Mouse (Mus musculus) liver, embryonic 15.5 days (tissue): ENCODE data around the gene Bcas2. TPM values are rescaled to one million over a fixed set of nuclear protein-coding genes. Genes with fewer than 3 reads are reported as not detected.

Source experiments
- ATAC-seq: fragments of 200-750 bp; cut with Nextera tagmentation; 2 replicates; pipeline ENCODE4 v1.8.0; 2017; ENCODE audit warnings: moderate number of reproducible peaks, mild to moderate bottlenecking, moderate library complexity; ENCODE audit not compliant: insufficient read depth
- H3K27ac ChIP-seq: fragments of 300-500 bp; sonication (generic); replicated peaks from 2 replicates; pipeline ENCODE4 v1.5.1; 2015; ENCODE audit warnings: mild to moderate bottlenecking, inconsistent platforms
- H3K27me3 ChIP-seq: fragments of 300-500 bp; sonication (generic); 2 replicates; pipeline ENCODE4 v1.6.1; 2015; ENCODE audit warnings: mild to moderate bottlenecking, inconsistent platforms
- H3K36me3 ChIP-seq: fragments of 300-500 bp; sonication (generic); replicated peaks from 2 replicates; pipeline ENCODE4 v1.6.1; 2015; ENCODE audit warnings: moderate library complexity, mild to moderate bottlenecking, inconsistent platforms
- H3K4me1 ChIP-seq: fragments of 300-500 bp; sonication (generic); replicated peaks from 2 replicates; pipeline ENCODE4 v1.6.1; 2015; ENCODE audit warnings: inconsistent platforms
- H3K4me2 ChIP-seq: fragments of 300-500 bp; sonication (generic); 2 replicates; pipeline ENCODE4 v1.6.1; 2015; ENCODE audit warnings: moderate library complexity, mild to moderate bottlenecking, inconsistent platforms
- H3K4me3 ChIP-seq: fragments of 300-500 bp; sonication (generic); replicated peaks from 2 replicates; pipeline ENCODE4 v1.5.1; 2015; ENCODE audit warnings: mild to moderate bottlenecking, inconsistent platforms
- H3K9ac ChIP-seq: fragments of 300-500 bp; sonication (generic); 2 replicates; pipeline ENCODE4 v1.6.1; 2015; ENCODE audit warnings: moderate library complexity, mild to moderate bottlenecking, inconsistent platforms
- H3K9me3 ChIP-seq: fragments of 300-500 bp; sonication (generic); replicated peaks from 2 replicates; pipeline ENCODE4 v1.6.1; 2016; ENCODE audit warnings: inconsistent platforms
- WGBS: fragments of 180-500 bp; shearing (Covaris S2); methylation state at CpG from one replicate; pipeline ENCODE4 v1.1.7; 2015; ENCODE audit warnings: mixed read lengths; ENCODE audit not compliant: insufficient replicate concordance; 5-methylcytosine and 5-hydroxymethylcytosine counted together
- polyA plus RNA-seq: library from polyadenylated mRNA; unstranded; fragments of >200 nt; fragmentation: Nextera tagmentation; extraction: Ambion mirVana; gene quantifications from 2 replicates; pipeline ENCODE4 v1.2.1, GENCODE M21; 2015

Gene Bcas2
- polyA plus RNA-seq: 125 and 140 TPM in 2 replicates

DNA sequence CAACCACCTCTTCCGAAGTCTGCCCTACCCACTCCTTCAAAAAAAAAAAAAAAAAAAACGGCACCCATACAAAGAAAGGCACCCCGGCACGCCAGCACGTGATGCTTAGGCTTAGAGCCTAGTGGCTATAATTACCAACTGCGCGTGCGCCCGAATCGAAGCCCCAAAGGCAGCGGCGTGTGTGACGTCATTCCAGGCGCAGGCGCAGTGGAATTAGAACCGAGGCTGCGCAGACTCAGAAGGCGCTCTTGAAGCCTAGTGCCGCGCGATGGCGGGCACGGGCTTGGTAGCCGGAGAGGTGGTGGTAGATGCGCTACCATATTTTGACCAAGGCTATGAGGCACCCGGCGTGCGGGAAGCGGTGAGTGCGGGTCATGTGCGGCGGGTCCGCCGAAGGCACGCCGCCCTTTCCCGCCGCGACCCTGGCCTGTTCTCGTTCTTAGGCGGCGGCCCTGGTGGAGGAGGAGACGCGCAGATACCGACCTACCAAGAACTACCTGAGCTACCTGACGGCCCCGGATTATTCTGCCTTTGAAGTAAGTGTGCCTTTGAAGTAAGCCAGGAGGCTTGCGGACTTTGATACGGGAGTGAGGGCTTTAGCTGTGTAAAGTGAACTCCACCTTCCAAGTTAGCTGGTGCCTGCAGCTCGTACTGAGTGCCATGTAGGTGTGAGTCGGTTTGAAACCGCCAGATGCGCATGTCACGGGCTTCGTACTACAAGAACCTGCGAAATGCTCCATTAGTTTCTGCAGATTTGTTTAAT lies at the start of gene Bcas2:
Gene Bcas2, plus strand, starts transcription at position 151 of the 763 bp plus-strand sequence.
- H3K27ac ChIP-seq: peak within 1 kb of the TSS; percentile 85
- under 1% methylated on average over 56 of the region's 56 CpGs for WGBS
- ATAC-seq: peak; percentile 92
- peaks cover 50% of the 10 kb centered on the region for H3K4me1 ChIP-seq
- peak within 1 kb of the TSS; percentile 87 for H3K9ac ChIP-seq
- no peaks in the 10 kb centered on the region for H3K27me3 ChIP-seq
- peak within 1 kb of the TSS; percentile 69 for H3K4me2 ChIP-seq
- peaks cover 62% of the 10 kb centered on the region for H3K36me3 ChIP-seq
- peak within 1 kb of the TSS; percentile 84 for H3K4me3 ChIP-seq
- H3K9me3 ChIP-seq: no peaks in the 10 kb centered on the region

DNA sequence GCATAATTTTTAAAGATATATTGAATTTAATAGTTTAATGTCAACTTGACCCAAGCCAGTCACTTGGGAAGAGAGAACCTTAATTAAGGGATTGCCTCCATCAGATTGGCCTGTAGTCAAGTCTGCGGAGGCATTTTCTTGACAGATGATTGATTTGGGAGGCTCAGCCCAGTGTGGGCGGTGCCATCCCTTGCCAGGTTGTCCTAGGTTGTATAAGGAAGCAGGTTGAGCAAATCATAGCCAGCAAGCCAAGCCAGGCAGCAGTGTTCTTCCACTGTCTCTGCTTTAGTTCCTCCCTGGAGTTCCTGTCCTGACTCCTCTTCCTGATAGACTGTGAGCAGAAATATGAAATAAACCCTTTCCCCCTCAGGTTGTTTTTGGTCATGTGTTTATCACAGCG lies 47.8 kb upstream of the Bcas2 start:
- Histone ChIP-seq H3K27me3 (no peaks in the 10 kb centered on the region), H3K4me3 (no peak overlapping the region), H3K27ac (no peak overlapping the region), H3K4me2 (no peak overlapping the region), H3K9me3 (0 out of 2 replicates have a peak, but pooled peaks cover 2% of the 10 kb centered on the region), H3K4me1 (peaks cover 50% of the 10 kb centered on the region), H3K9ac (no peak overlapping the region), H3K36me3 (no peaks in the 10 kb centered on the region)
- 69% methylated on average over 3 of the region's 3 CpGs for WGBS
- no peak for ATAC-seq

DNA sequence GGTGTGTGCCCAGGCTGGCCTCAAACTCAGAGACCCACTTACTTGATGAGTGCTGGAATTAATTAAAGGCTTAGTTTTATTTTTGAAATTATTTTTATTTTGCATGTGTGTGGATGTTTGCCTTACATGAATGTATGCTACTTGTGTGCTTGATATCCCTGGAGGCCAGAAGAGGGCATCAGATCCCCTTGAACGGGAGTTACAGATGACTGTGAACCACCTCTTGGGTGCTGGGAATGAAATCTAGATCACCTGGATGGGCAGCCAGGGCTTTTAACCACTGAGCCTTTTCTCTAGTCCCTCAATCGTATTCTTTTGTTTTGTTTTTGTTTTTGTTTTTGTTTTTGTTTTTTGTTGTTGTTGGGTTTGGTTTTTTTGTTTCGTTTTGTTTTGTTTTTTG lies 45.3 kb upstream of the Bcas2 start:
- Histone ChIP-seq H3K27ac (no peak overlapping the region), H3K9ac (no peak overlapping the region)
- WGBS: 81% methylated on average over 3 of the region's 3 CpGs

DNA sequence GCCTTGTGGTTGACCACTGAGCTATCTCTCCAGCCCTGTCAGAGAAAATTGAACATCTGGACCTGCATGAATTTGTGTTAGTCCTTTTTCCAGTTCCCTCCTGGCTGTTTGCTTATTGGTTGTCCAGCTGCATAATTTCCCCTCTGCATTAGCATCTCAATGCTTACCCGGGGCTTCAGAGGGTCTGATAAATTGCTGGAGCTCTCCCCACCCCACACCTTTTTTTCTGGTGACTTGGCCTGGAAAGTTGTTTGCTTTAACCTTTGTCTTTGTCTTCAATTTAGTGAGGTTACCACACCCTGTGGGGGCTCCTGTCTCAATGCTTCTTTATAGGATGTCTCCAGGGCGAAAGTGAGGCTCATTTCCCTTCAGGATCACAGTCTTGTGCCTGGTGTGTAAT lies 44.3 kb upstream of the Bcas2 start:
- H3K9me3 ChIP-seq: 0 out of 2 replicates have a peak, but pooled peaks cover 2% of the 10 kb centered on the region
- no peak overlapping the region for H3K9ac ChIP-seq
- no peak overlapping the region for H3K4me2 ChIP-seq
- H3K36me3 ChIP-seq: peaks cover 9% of the 10 kb centered on the region
- no peak for ATAC-seq
- H3K27me3 ChIP-seq: no peaks in the 10 kb centered on the region
- peaks cover 66% of the 10 kb centered on the region for H3K4me1 ChIP-seq
- 65% methylated on average over 2 of the region's 2 CpGs for WGBS
- H3K4me3 ChIP-seq: no peak overlapping the region
- H3K27ac ChIP-seq: peak overlapping the region; percentile 99

More for the DNA sequence above, 45.3 kb upstream of the Bcas2 start:
- Histone ChIP-seq H3K9me3 (0 out of 2 replicates have a peak, but pooled peaks cover 2% of the 10 kb centered on the region), H3K4me2 (no peak overlapping the region), H3K4me3 (no peak overlapping the region), H3K4me1 (peaks cover 62% of the 10 kb centered on the region), H3K36me3 (no peaks in the 10 kb centered on the region), H3K27me3 (no peaks in the 10 kb centered on the region)
- ATAC-seq: no peak

DNA sequence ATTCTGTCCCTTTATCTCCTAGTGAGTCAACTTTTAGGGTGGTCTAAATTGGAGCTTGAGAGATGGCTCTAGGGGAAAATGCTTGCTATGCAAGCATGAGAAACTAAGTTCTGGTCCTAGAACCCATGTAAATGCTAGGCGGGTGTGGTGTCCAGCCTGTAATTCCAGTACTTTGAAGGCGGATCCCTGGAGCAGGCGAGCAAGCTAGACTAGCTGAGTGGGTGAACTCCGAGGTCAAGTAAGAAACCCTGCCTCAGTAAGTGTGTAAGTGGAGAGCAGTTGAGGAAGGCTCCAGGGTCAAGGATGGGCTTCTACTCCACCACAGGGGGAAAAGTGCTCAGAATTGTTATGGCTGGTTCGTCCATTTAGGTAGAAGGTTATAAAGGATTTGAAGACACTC lies 43.7 kb upstream of the Bcas2 start:
- Histone ChIP-seq H3K9me3 (0 out of 2 replicates have a peak, but pooled peaks cover 2% of the 10 kb centered on the region), H3K27ac (peak overlapping the region; percentile 99), H3K4me1 (peaks cover 72% of the 10 kb centered on the region), H3K36me3 (peaks cover 15% of the 10 kb centered on the region), H3K9ac (no peak overlapping the region), H3K27me3 (no peaks in the 10 kb centered on the region), H3K4me3 (no peak overlapping the region), H3K4me2 (no peak overlapping the region)
- WGBS: 79% methylated on average over 5 of the region's 5 CpGs
- ATAC-seq: no peak

DNA sequence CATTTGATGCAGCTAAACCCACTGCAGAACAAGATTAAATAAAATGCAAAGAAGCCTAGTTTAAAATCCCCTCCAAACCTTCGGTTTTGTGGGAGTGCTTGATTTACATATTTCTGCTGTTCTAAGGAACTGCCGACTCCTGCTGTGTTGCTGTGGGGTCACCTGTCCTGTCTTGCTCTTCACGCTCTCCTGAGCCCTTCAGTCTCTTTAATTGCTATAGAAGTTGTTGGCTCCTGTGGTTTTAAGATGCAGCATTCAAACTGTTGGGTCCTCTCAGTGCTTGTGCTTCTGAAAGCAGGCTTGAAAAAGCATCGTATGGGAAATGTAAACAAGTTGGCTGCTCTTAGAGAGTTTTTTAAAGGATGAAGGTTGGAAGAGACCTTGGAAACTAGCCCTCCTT lies 43.2 kb upstream of the Bcas2 start:
- 60% methylated on average over 4 of the region's 4 CpGs for WGBS
- H3K4me3 ChIP-seq: no peak overlapping the region
- peak overlapping the region; percentile 73; the same call in 1 of the 2 replicates for H3K4me2 ChIP-seq
- H3K9ac ChIP-seq: peak overlapping the region; percentile 10; the same call in 1 of the 2 replicates
- peaks cover 69% of the 10 kb centered on the region for H3K4me1 ChIP-seq
- no peak for ATAC-seq
- H3K27ac ChIP-seq: peak overlapping the region; percentile 99
- H3K36me3 ChIP-seq: peaks cover 20% of the 10 kb centered on the region
- H3K9me3 ChIP-seq: 0 out of 2 replicates have a peak, but pooled peaks cover 2% of the 10 kb centered on the region
- H3K27me3 ChIP-seq: no peaks in the 10 kb centered on the region

DNA sequence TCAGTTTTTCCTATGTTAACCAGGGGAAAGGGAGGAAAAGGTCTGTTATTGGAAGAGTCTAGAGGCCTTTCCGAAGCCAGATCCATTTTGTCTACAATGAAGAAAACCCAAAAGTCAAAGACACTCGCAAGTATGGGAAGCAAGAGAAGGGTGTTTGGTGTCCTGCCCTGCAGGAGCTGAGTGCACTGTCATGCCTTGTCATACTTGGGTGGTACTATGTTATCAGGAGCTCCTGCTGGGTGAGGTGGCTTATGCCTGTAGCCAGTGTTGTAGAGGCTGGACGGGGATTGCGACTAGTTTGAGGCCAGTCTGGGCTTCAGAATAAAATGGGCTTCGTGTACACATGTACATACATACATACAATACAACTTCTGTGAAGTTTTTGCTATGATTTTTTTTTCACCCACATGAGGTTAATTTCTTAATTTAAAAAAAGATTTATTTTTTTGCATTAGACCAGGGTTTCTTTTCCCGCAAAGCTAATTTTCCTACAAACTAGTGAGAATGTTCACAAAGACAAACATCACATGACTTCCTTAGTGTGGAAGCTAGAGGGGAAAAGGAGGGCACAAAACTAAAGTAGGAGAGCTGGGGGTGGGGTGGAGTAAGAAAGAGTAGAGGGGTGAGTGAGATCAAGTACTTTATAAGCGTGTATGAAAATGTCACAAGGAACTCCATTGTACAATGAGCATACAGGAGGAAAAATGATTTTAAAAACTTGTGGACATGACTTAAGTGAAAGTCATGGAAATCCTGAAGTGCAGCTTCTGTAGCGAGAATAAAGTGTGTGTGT lies 41.9 kb upstream of the Bcas2 start:
- Histone ChIP-seq H3K27ac (peak overlapping the region; percentile 99), H3K36me3 (peaks cover 29% of the 10 kb centered on the region), H3K4me2 (peak overlapping the region; percentile 73), H3K9me3 (0 out of 2 replicates have a peak, but pooled peaks cover 2% of the 10 kb centered on the region), H3K4me1 (peaks cover 59% of the 10 kb centered on the region), H3K27me3 (no peaks in the 10 kb centered on the region), H3K4me3 (peak overlapping the region; percentile 60), H3K9ac (peak overlapping the region; percentile 47)
- peak; percentile 93 for ATAC-seq
- WGBS: 12% methylated on average over 8 of the region's 8 CpGs

DNA sequence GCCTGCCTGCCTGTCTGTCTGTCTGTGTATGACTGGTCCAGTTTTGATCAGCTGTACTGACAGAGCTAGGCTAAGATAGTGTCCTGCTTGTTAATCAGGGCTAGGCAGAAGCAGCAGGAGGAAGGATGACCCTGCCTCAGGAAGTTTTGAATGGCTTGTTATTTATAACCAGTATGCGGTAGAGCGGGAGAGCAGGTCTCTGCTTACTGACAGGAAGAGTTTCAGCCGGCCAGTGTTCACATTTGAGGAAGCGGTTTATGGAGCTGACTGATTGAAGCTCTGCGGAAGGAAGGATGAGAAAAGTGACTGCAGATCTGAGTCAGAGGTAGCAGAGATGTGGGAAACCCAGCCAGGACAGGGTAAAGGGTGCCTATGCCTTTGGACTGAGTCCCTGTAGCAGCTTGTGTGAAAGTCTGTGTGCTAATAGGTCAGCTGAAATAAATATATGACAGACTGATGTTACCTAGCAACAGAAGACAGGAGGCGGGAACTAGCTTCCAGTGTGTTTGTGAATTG lies 41.2 kb upstream of the Bcas2 start:
- peak overlapping the region; percentile 66 for H3K9ac ChIP-seq
- ATAC-seq: peak; percentile 93
- peak overlapping the region; percentile 99 for H3K27ac ChIP-seq
- 0 out of 2 replicates have a peak, but pooled peaks cover 2% of the 10 kb centered on the region for H3K9me3 ChIP-seq
- peak overlapping the region; percentile 60 for H3K4me3 ChIP-seq
- peaks cover 29% of the 10 kb centered on the region for H3K36me3 ChIP-seq
- no peaks in the 10 kb centered on the region for H3K27me3 ChIP-seq
- WGBS: 17% methylated on average over 6 of the region's 6 CpGs
- H3K4me2 ChIP-seq: peak overlapping the region; percentile 73
- peaks cover 56% of the 10 kb centered on the region for H3K4me1 ChIP-seq

DNA sequence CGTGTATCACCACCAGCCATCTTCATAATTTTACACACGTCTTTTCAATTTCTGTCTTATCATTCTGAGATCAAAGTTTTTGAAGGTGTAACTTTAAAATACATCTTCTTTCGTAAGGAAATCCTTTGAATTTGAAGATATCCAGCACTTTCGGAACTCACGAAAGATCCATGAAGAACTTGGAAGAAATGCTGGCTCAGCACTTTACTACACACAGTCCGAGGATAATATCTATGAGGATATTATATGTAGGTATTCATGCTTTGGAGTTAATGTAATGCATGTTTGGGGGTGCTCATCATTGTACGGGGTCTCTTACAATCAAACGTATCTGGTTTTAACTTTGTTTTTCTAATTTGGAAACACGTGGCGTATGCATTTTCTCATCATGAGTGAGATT lies 38.4 kb upstream of the Bcas2 start:
- 86% methylated on average over 10 of the region's 10 CpGs for WGBS

DNA sequence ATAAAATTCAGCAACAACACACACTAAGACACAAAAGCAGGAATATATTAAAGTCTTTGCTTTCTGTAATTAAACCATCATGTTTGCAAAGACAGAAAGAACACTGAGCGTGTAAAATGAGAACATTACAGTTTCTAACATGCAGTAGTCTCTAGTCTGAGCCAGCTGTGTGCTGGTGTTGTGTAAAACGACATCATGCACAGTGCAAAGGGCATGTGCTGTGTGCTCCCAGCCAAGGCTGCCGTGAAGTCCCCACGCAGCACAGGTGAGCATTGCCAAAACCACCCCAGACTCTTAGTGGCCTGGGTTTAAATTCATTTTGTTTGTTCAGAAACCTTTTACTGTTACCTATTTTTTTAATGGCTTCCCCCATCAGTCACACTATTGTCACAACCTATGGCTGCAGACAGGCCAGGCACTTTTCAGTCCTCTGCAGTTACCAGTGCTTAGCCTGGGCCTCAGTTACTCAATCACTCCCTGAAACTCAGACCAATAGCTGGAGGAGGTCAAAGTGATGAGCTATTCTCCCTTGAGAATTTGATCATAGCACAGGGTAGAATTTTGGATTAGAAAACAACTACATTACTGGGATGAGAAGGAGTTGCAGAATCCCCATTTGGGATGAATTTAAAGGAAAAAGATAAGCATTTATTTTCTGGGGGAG lies 34.9 kb upstream of the Bcas2 start:
- H3K9ac ChIP-seq: no peak overlapping the region
- no peak overlapping the region for H3K4me2 ChIP-seq
- H3K27me3 ChIP-seq: no peaks in the 10 kb centered on the region
- ATAC-seq: no peak
- 80% methylated on average over 4 of the region's 4 CpGs for WGBS
- H3K27ac ChIP-seq: no peak overlapping the region
- H3K4me3 ChIP-seq: no peak overlapping the region
- no peaks in the 10 kb centered on the region for H3K9me3 ChIP-seq
- H3K36me3 ChIP-seq: peaks cover 64% of the 10 kb centered on the region
- H3K4me1 ChIP-seq: peaks cover 46% of the 10 kb centered on the region

More for the DNA sequence above, 38.4 kb upstream of the Bcas2 start:
- H3K27ac ChIP-seq: 0 out of 2 replicates have a peak overlapping the region, but pooled peaks have one; percentile 19
- peaks cover 44% of the 10 kb centered on the region for H3K4me1 ChIP-seq
- peak overlapping the region; percentile 73 for H3K4me2 ChIP-seq
- H3K36me3 ChIP-seq: peaks cover 48% of the 10 kb centered on the region
- no peak overlapping the region for H3K9ac ChIP-seq
- H3K9me3 ChIP-seq: no peaks in the 10 kb centered on the region
- H3K4me3 ChIP-seq: 0 out of 2 replicates have a peak overlapping the region, but pooled peaks have one; percentile 60
- no peak for ATAC-seq
- H3K27me3 ChIP-seq: no peaks in the 10 kb centered on the region
